Mouse (Mus musculus) cerebellum, postnatal 4 days (tissue): ENCODE results near the gene Wnt9a.
"Not testable (repeated sequence)": the region's sequence is repeated elsewhere in the genome, so short reads cannot be mapped to it uniquely, and the experiment has no call there.

Experiments
- DNase-seq, 2 experiments: peaks; one replicate each; pipeline ENCODE4 v3.0.0; 2022; ENCODE audit warnings: low spot score in 2 of 2, mixed read lengths in 1 of 2

Gene Wnt9a

GRCm38 (mm10) chr11:59335150-59335549 is 28.4 kb downstream of the Wnt9a start:
- DNase-seq = no peak

GRCm38 (mm10) chr11:59335942-59336341 is 29.2 kb downstream of the Wnt9a start:
- DNase-seq = no peak

GRCm38 (mm10) chr11:59336381-59336780 is 29.7 kb downstream of the Wnt9a start:
- no peak for DNase-seq

- DNase-seq = no peak
Measured at GRCm38 (mm10) chr11:59337955-59338735, 31.4 kb downstream of the Wnt9a start.

GRCm38 (mm10) chr11:59338736-59339120 is 32.0 kb downstream of the Wnt9a start:
- DNase-seq = no peak

- no peak for DNase-seq
Measured at GRCm38 (mm10) chr11:59342956-59343355, 36.2 kb downstream of the Wnt9a start.

GRCm38 (mm10) chr11:59346166-59346910 is 39.6 kb downstream of the Wnt9a start:
- DNase-seq = no peak

GRCm38 (mm10) chr11:59350326-59350725 is 43.6 kb downstream of the Wnt9a start:
- no peak for DNase-seq

- DNase-seq = no peak
Measured at GRCm38 (mm10) chr11:59354793-59355192, 48.1 kb downstream of the Wnt9a start.

- DNase-seq = no peak
Measured at GRCm38 (mm10) chr11:59356874-59357289, 50.2 kb downstream of the Wnt9a start.

- DNase-seq = no peak
Measured at GRCm38 (mm10) chr11:59361291-59361690, 54.6 kb downstream of the Wnt9a start.

GRCm38 (mm10) chr11:59364007-59364406 is 57.3 kb downstream of the Wnt9a start:
- no peak for DNase-seq

GRCm38 (mm10) chr11:59364417-59364816 is 57.7 kb downstream of the Wnt9a start:
- DNase-seq = no peak

GRCm38 (mm10) chr11:59366031-59366430 is 59.3 kb downstream of the Wnt9a start:
- DNase-seq = no peak

- DNase-seq = no peak
Measured at GRCm38 (mm10) chr11:59366633-59367032, 59.9 kb downstream of the Wnt9a start.

GRCm38 (mm10) chr11:59367955-59368354 is 61.2 kb downstream of the Wnt9a start:
- DNase-seq = not testable (repeated sequence)

GRCm38 (mm10) chr11:59369848-59370247 is 63.1 kb downstream of the Wnt9a start:
- DNase-seq = no peak

GRCm38 (mm10) chr11:59375475-59375874 is 68.7 kb downstream of the Wnt9a start, which contains the start of gene Prss38:
TSS of gene Prss38 (minus strand) at chr11:59375657.
- DNase-seq = no peak

GRCm38 (mm10) chr11:59377999-59378398 is 71.3 kb downstream of the Wnt9a start:
- no peak for DNase-seq

GRCm38 (mm10) chr11:59379547-59379946 is 72.8 kb downstream of the Wnt9a start:
- no peak for DNase-seq
